Mouse (Mus musculus) layer of hippocampus, adult 8-10 months (tissue): ENCODE data around the gene Ablim2. TPM values are rescaled to one million over a fixed set of nuclear protein-coding genes. Genes with fewer than 3 reads are reported as not detected.

Source experiments
- DNase-seq, 2 experiments: peaks; one replicate each; pipeline ENCODE4 v3.0.0; 2022; ENCODE audit warnings: low spot score in 2 of 2
- total RNA-seq, 4 experiments: library from RNA; stranded (reverse); gene quantifications; 2 replicates each; pipeline ENCODE4 v1.2.4; 2022

The Ablim2 gene
- 100 to 1,000 TPM; 114 to 158 (median 135) TPM for total RNA-seq

DNA sequence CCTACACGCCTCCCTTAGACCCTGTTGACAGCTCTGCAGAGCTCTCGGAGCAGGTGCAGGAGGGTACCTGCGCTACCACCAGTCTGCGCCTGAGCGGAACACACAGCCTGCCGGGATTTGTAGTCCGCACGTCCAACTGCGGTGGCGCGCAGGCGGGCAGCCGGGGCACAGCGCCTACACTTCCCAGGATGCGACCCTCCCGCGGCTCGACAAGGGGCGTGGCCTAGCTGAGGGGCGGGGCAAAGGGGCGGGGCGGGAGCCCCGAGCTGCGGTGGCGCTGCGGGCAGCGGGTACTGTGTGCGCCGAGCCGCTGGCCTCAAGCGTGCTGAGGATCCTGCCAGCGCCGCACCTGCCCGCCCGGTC is at the start of gene Ablim2:
Gene Ablim2 (plus strand): TSS at position 242 of the 363 bp plus-strand sequence.
- peak; percentile 95 to 96 for DNase-seq

- DNase-seq: no peak
These were observed 47.2 kb upstream of the Ablim2 start for GRCm38 (mm10) chr5:35710481-35710880.

GRCm38 (mm10) chr5:35710931-35711330 is 46.7 kb upstream of the Ablim2 start:
- DNase-seq: no peak

DNA sequence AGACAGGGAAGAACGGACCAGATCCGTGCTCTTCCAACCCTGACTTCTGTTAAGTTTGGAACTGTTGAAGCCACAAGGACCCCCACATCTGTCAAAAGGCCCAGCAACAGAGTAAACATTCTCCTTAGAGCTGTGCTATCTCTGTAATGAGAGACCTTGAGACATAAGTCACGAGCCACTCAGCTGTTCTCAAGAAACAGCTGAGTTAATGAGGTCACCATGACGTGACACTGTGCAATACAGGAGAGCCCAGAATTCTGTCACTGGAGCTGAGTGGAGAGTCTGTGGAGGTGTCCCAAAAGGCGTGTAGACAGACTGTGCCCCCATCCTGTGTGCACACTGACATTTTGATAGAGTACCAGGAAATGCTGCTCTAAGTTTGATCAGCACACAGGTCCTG is 45.2 kb upstream of the Ablim2 start:
- DNase-seq: no peak

DNA sequence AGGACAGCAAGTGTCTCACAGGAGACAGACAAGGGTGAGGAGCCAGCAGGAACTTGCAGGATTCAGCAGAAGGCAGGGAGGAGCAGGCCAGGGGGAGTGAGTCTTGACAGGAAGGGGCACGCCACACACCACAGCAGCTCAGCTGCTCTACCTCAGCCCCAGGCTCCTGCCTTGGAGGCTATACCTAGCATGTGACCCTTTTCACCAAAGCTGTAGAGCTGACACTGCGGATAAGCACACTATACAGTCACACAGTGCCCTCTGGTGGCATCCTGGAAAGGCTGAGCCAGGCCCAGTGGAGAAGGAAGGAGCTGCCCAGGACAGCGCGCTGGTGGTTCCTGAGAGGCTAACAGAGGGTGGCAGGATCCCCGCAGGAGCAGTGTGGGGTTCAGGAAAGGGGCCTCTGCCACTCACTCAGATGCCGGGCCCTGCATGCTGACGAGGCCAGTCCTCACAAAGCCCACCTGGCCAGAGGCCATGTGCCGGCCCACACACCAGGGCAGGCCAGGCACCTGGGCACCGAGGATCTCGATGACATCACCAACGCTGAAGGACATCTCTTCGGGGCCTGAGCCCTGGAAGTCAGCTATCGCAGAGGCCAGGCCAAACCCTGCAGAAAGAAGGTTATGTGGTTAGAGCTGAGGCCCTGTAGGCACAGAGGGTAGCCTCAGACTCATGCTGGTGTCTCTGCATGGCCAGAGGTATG is 43.9 kb upstream of the Ablim2 start:
- peak; percentile 36 to 59 for DNase-seq

- no peak for DNase-seq
These were observed 40.2 kb upstream of the Ablim2 start for GRCm38 (mm10) chr5:35717455-35717854.

DNA sequence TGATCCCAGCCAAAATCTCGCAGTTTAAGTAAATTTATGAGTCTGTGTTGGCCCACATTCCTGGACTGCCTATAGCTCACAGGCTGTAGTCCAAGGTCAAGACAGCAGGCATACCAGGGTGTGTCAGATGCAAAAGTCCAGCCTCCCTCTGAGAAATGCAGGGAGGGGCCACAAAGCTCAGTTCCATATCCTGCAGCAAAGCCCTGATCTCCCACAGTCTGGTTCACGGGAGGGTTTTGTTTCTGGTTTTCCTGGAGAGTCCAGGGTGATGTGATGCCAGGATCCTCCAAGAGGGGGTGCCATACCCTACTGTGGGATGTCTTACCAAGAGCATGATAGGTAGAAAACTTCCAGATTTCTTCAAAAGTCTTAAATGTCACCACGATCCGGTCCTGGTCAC is 39.7 kb upstream of the Ablim2 start:
- DNase-seq: peak; percentile 32 to 40

- DNase-seq: no peak
These were observed 38.9 kb upstream of the Ablim2 start for GRCm38 (mm10) chr5:35718817-35719216.

GRCm38 (mm10) chr5:35719343-35719742 is 38.3 kb upstream of the Ablim2 start:
- no peak for DNase-seq

DNA sequence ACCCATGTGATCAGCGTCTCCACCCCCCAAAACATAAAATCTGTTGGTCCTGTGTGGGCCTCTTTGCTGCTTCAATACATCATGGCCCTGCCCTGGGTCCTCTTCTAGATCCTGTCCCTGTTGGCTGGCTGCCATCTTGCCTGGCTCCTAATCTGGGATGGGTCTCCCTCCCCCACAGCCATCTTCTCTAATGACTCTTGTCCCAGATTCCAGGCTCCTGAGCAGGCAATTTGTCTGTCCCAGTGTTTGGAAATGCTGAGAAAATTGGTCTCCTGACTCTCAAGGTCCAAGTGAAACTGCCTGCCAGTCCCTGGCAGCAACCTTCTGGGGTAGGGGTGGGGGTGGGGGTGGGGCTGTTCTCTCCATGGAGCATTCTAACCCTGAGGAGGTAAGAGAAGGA is 37.8 kb upstream of the Ablim2 start:
- no peak for DNase-seq

DNA sequence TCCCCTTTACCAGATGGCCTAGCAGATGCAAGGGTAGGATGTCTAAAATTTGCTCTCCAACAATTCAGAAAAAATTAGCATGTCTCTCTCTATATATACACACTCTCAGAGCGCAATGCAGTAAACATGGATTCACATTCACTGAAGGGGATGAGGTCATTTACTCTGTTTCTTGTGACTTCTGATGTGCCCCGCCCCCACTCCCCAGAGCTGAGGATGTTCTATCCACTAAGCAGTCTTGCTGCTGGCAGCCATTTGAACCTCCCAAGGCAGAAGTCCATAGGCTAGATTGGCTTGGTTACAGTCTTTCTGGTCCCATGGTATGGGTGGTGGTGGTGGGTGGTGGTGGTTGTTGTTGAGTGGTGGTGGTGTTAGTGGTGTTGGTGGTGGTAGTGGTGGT is 35.7 kb upstream of the Ablim2 start:
- no peak for DNase-seq

- no peak for DNase-seq
These were observed 35.0 kb upstream of the Ablim2 start for GRCm38 (mm10) chr5:35722654-35723053.

DNA sequence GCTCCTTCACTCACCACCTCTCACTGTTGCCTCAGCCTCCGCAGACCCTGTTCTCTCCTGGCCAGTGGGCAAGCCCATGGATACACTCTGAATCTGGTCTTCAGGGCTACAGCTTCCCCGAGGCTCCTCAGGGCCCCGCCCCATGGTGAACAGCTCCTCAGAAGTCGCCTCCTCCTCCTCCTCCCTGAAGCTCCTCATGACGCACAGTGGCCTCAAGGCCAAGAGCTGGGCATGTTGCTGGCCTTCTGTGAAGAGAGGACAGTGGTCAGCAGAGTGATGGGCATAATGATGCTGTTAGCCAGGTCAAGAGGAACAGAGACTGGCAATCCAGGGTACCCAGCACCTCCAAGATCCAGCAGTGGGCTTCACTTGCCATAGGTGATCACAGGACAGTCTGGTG is 33.8 kb upstream of the Ablim2 start:
- no peak for DNase-seq

GRCm38 (mm10) chr5:35725840-35726239 is 31.8 kb upstream of the Ablim2 start:
- no peak for DNase-seq

DNA sequence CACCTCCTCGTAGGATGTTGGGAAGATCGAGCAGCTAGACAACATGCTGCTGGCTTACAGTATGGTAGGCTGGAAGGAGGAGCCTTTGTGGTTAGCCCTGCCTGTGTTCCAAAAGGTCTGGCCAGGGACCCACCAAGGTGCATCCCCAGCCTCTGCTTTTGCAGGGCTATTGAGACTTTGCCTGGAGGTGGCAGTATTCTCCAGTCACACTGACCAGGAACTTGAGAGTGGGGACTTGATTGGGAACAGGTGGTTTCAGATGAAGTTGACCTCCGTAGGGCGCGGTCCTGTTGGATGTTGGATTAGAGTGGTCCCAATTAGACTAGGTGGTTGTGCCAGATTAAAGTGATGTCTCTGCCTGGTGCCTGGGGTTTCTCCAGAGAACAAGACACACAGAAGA is 30.2 kb upstream of the Ablim2 start:
- DNase-seq: no peak

GRCm38 (mm10) chr5:35728344-35728956 is 29.2 kb upstream of the Ablim2 start:
- DNase-seq: no peak

GRCm38 (mm10) chr5:35728957-35729460 is 28.7 kb upstream of the Ablim2 start:
- peak; percentile 25 to 37 for DNase-seq

- DNase-seq: no peak
These were observed 27.8 kb upstream of the Ablim2 start for GRCm38 (mm10) chr5:35729844-35730243.

DNA sequence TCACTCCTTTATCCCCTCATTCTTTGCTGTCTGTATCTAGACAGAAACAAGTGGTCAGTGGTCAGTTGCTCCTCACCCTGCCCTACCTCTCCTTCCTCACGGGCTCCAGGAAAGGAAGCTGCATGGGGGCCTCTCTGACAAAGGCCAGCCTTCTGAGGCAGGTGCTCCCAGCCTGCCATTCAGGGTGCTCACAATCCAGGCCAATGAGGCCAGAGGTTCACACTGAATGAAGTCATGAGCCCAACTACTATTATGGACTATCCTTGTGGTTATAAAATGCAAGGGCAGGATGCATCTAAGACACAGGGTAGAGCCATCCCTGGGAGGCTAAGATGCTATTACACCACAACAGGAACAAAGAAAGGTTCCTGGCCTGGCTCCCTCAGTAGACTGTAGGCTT is 27.1 kb upstream of the Ablim2 start:
- no peak for DNase-seq

DNA sequence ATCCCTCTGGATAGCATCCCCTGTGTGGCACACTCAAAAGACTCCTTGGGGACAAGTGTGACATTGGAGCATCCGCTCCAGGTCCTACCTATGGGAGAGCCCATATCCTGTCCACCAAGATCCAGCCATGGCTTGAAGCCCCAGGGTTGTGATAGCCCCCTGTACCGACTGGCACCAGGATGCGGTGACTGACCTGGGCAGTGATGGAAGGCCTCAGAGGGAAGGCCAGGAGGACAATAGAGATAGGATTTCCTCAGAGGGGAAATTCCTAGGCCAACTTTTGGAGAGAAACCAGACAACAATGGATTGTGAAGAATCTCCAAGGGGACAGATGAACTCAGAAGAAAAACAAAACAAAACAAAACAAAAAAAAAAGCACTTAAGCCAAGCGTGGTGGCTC is 26.7 kb upstream of the Ablim2 start:
- DNase-seq: no peak

GRCm38 (mm10) chr5:35733523-35733922 is 24.2 kb upstream of the Ablim2 start:
- DNase-seq: no peak

- no peak for DNase-seq
These were observed 20.3 kb upstream of the Ablim2 start for GRCm38 (mm10) chr5:35737231-35737901.

- DNase-seq: no peak
These were observed 18.7 kb upstream of the Ablim2 start for GRCm38 (mm10) chr5:35739005-35739404.
